Mouse (Mus musculus) myocyte (in vitro differentiated cells): ENCODE measurements at regions not wholly inside any gene's neighbourhood (a gene's known extent, or its start where the extent isn't known, plus 50 kb on each side); places are given as distances from the start of the nearest gene placed in this dataset.

Experiments used
- CEBPB ChIP-seq: IDR thresholded peaks from 2 replicates; pipeline ENCODE4 v1.6.1; 2011; ENCODE audit warnings: mild to moderate bottlenecking, moderate library complexity; ENCODE audit not compliant: poor library complexity, insufficient read depth, severe bottlenecking
- E2F4 ChIP-seq: IDR thresholded peaks from one replicate; pipeline ENCODE4 v1.6.1; 2011; ENCODE audit warnings: mild to moderate bottlenecking, control low read depth, moderate library complexity; ENCODE audit not compliant: insufficient read depth
- MAX ChIP-seq: IDR thresholded peaks from one replicate; pipeline ENCODE4 v1.6.1; 2011; ENCODE audit warnings: low read depth, mild to moderate bottlenecking, control low read depth
- MYOD1 ChIP-seq, 3 experiments: IDR thresholded peaks; one replicate each; pipeline ENCODE4 v1.6.1; 2011; ENCODE audit warnings: control low read depth in 2 of 3, low read depth in 2 of 3, mild to moderate bottlenecking in 2 of 3, moderate library complexity in 1 of 3; ENCODE audit not compliant: insufficient read length in 2 of 3, control insufficient read depth in 1 of 3
- POLR2A ChIP-seq: IDR thresholded peaks from one replicate; pipeline ENCODE4 v1.6.1; 2011; ENCODE audit warnings: low read depth, mild to moderate bottlenecking, control low read depth, moderate library complexity; ENCODE audit not compliant: insufficient read length
- POLR2AphosphoS2 ChIP-seq: IDR thresholded peaks from one replicate; pipeline ENCODE4 v1.6.1; 2011; ENCODE audit warnings: low read depth, control low read depth; ENCODE audit not compliant: insufficient read length
- TCF12 ChIP-seq: IDR thresholded peaks from one replicate; pipeline ENCODE4 v1.6.1; 2011; ENCODE audit warnings: mild to moderate bottlenecking, control low read depth; ENCODE audit not compliant: poor library complexity, insufficient read depth, severe bottlenecking
- TCF3 ChIP-seq: IDR thresholded peaks from one replicate; pipeline ENCODE4 v1.6.1; 2011; ENCODE audit warnings: low read depth, control low read depth; ENCODE audit not compliant: insufficient read length
- USF1 ChIP-seq: IDR thresholded peaks from one replicate; pipeline ENCODE4 v1.6.1; 2011; ENCODE audit warnings: low read depth, mild to moderate bottlenecking, control low read depth, moderate library complexity

- TF ChIP-seq POLR2A (no peak), CEBPB (0 out of 2 replicates have a peak, but pooled peaks have one; percentile 10), USF1 (no peak), TCF3 (no peak), E2F4 (no peak), TCF12 (no peak), POLR2AphosphoS2 (no peak), MAX (no peak), MYOD1 (IDR thresholded peaks at IDR 0.05; ENCODE audit: control insufficient read depth in 1 of 3, insufficient read length in 2 of 3, low read depth in 2 of 3) (no peak)
Measured at GRCm38 (mm10) chr12:10506721-10507120, 116.1 kb downstream of the Rdh14 start.
